Mouse (Mus musculus): ENCODE results near the gene Nrxn3. TPM values are rescaled to one million over a fixed set of nuclear protein-coding genes. Genes with fewer than 3 reads are reported as not detected.

Nrxn3 gene
- 0.30 and 0.31 TPM in 2 replicates for polyA plus RNA-seq (2014; fragmentation: Nextera tagmentation; extraction: Ambion mirVana)

DNA sequence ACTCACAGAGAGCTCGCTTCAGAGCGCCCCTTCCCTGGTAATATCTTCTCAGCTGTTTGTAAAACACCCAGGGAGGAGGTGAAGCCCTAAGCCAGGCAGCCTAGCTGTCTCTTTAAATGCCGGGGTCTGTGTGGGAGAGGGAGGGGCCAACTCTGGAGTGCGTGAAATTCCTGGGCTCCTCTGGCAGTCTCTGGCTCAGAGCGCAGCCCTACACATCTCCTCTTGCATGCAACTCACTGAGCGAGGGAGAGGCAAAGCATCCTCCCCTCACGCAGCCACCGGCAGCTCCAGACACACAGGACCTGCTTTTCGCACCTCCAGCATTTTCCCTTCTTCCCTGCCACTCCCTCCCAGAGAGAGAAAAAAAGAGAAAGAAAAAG is at the start of gene Nrxn3:
Gene Nrxn3 (plus strand): TSS at position 186 of the 380 bp plus-strand sequence.
- Histone ChIP-seq H3K9ac (ENCODE audit: low read length) (no peak within 1 kb of the TSS), H3K36me3 (ENCODE audit: control insufficient read depth, insufficient read depth, low read length) (no peaks in the 10 kb centered on the region), H3K4me2 (ENCODE audit: low read depth, severe bottlenecking) (peak within 1 kb of the TSS; percentile 25), H3K4me3 (ENCODE audit: low read depth, low read length) (no peak within 1 kb of the TSS), H3K9me3 (ENCODE audit: control insufficient read depth, low read length) (no peaks in the 10 kb centered on the region), H3K4me1 (ENCODE audit: control insufficient read depth, insufficient read depth, low read length) (no peaks in the 10 kb centered on the region), H3K27ac (replicated peaks; ENCODE audit: low read depth, low read length) (no peak within 1 kb of the TSS), H3K27me3 (ENCODE audit: control insufficient read depth, insufficient read depth, low read length) (no peaks in the 10 kb centered on the region)
- ATAC-seq (ENCODE audit: insufficient number of reproducible peaks, low FRiP score, low TSS enrichment, low read depth) (peak; percentile 86), DNase-seq (ENCODE audit: low spot score) (peak; percentile 58)
- WGBS: under 1% methylated on average over 9 of the region's 9 CpGs

DNA sequence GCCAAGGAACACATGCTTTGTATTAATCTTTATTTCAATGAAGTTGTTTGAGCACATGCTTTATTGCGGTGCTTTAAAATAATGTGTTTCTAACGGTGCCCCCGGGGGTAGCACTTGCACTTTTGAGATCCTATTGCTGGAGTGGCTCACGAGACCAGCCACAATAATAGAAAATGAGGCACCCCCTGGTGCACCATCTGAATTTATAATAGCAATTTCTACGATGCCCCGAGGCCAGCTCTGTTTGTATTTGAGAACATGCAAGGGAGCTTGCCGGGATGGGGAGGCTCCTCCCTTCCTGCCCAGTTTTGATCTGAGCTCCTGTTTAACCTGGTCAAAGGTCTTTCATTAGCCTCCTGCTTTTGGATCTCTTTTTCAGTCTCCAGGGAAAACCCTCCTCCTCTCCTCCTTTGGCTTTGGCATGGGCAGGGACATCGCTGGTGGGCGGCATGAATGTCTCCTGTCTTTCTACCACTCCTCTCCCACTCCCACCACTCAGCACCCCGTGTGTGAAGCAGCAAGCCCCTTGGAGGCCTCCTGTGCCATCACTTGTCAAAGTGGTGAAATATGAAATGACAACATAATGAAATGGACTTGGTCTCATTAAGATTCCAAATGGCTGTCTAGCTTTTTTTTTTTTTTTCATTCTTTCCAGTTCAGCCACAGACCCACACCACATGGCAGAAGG is 18.4 kb upstream of the Nrxn3 start:
- H3K9me3 ChIP-seq (ENCODE audit: control insufficient read depth, low read length): no peaks in the 10 kb centered on the region
- DNase-seq (ENCODE audit: low spot score) (peak; percentile 23), ATAC-seq (ENCODE audit: insufficient number of reproducible peaks, low FRiP score, low TSS enrichment, low read depth) (no peak)
- H3K36me3 ChIP-seq (ENCODE audit: control insufficient read depth, insufficient read depth, low read length): no peaks in the 10 kb centered on the region
- no peaks in the 10 kb centered on the region for H3K4me1 ChIP-seq (ENCODE audit: control insufficient read depth, insufficient read depth, low read length)
- H3K27me3 ChIP-seq (ENCODE audit: control insufficient read depth, insufficient read depth, low read length): no peaks in the 10 kb centered on the region
- H3K4me2 ChIP-seq (ENCODE audit: low read depth, severe bottlenecking): no peak overlapping the region
- no peak overlapping the region for H3K4me3 ChIP-seq (ENCODE audit: low read depth, low read length)
- no peak overlapping the region for H3K9ac ChIP-seq (ENCODE audit: low read length)
- WGBS: 44% methylated on average over 10 of the region's 10 CpGs
- no peak overlapping the region for H3K27ac ChIP-seq (replicated peaks; ENCODE audit: low read depth, low read length)

DNA sequence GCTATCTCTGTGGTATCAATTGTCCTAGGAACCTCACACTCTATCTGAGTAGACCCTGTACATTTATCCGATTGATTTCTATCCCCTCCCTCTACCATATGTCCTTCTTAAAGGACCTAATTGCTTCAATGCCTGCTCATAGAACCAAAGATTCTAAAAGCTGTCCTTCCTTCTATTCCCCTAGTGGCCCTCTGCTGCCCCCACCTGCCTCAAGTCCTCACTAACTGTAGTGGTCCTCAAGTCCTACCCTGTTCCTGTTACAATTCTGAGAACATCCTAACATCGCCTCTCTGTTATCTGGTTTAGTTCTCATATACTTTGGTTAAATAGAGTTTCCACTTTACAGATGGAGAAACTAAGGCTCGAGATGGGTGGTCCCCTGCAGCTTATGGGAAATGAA is 16.7 kb upstream of the Nrxn3 start:
- ATAC-seq (ENCODE audit: insufficient number of reproducible peaks, low FRiP score, low TSS enrichment, low read depth) (no peak), DNase-seq (ENCODE audit: low spot score) (no peak)
- no peaks in the 10 kb centered on the region for H3K9me3 ChIP-seq (ENCODE audit: control insufficient read depth, low read length)
- no peak overlapping the region for H3K4me3 ChIP-seq (ENCODE audit: low read depth, low read length)
- H3K4me1 ChIP-seq (ENCODE audit: control insufficient read depth, insufficient read depth, low read length): no peaks in the 10 kb centered on the region
- WGBS: 77% methylated on average over 3 of the region's 3 CpGs
- no peaks in the 10 kb centered on the region for H3K36me3 ChIP-seq (ENCODE audit: control insufficient read depth, insufficient read depth, low read length)
- no peak overlapping the region for H3K27ac ChIP-seq (replicated peaks; ENCODE audit: low read depth, low read length)
- no peaks in the 10 kb centered on the region for H3K27me3 ChIP-seq (ENCODE audit: control insufficient read depth, insufficient read depth, low read length)
- H3K9ac ChIP-seq (ENCODE audit: low read length): no peak overlapping the region
- H3K4me2 ChIP-seq (ENCODE audit: low read depth, severe bottlenecking): no peak overlapping the region

DNA sequence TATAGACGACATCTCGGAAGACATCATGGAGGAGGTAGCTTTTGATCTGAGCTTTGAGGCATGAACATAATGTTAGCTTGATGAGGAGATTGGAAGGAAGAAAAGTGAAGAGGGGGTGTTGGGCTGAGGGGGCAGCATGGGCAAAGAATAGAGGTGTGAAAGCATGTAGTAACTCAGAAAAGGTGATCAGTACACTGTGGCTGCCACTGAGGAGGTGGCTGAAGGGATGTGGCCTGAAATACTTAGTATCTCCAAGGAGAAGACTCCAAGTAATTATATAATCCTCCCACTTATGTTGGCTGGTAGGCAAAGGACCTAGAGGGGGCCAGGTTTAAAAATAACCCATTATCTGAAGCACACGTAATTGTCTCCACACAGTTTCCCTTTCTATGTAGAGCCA is 14.9 kb upstream of the Nrxn3 start:
- Histone ChIP-seq H3K4me1 (ENCODE audit: control insufficient read depth, insufficient read depth, low read length) (no peaks in the 10 kb centered on the region), H3K4me2 (ENCODE audit: low read depth, severe bottlenecking) (no peak overlapping the region), H3K36me3 (ENCODE audit: control insufficient read depth, insufficient read depth, low read length) (no peaks in the 10 kb centered on the region), H3K27me3 (ENCODE audit: control insufficient read depth, insufficient read depth, low read length) (no peaks in the 10 kb centered on the region), H3K27ac (replicated peaks; ENCODE audit: low read depth, low read length) (no peak overlapping the region), H3K9ac (ENCODE audit: low read length) (no peak overlapping the region), H3K4me3 (ENCODE audit: low read depth, low read length) (no peak overlapping the region), H3K9me3 (ENCODE audit: control insufficient read depth, low read length) (no peaks in the 10 kb centered on the region)
- ATAC-seq (ENCODE audit: insufficient number of reproducible peaks, low FRiP score, low TSS enrichment, low read depth): no peak
- DNase-seq (ENCODE audit: low spot score): no peak
- WGBS: 87% methylated on average over 3 of the region's 3 CpGs

DNA sequence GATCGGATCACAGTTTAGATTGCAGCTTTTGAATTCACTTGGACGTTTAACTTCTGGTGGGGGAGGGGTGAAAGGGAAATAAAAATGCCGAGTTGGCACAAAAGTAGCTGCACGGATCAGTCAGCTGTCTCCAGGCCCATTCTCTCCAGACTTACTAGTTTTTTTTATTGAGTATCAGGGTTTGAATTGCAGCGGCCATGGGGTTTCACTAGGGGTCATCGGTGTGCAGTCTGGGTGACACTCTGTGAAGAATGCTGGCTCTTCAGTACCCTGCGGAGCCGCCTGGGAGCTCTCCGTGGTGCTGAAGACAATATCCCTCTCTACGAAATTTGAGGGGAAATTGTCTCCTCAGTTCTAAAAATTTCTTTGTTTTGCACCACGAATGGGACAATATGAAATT is 13.5 kb upstream of the Nrxn3 start:
- H3K9me3 ChIP-seq (ENCODE audit: control insufficient read depth, low read length): no peaks in the 10 kb centered on the region
- H3K4me2 ChIP-seq (ENCODE audit: low read depth, severe bottlenecking): no peak overlapping the region
- H3K4me1 ChIP-seq (ENCODE audit: control insufficient read depth, insufficient read depth, low read length): no peaks in the 10 kb centered on the region
- DNase-seq (ENCODE audit: low spot score) (peak; percentile 88), ATAC-seq (ENCODE audit: insufficient number of reproducible peaks, low FRiP score, low TSS enrichment, low read depth) (peak; percentile 75; the same call in 1 of the 2 replicates)
- no peaks in the 10 kb centered on the region for H3K36me3 ChIP-seq (ENCODE audit: control insufficient read depth, insufficient read depth, low read length)
- H3K4me3 ChIP-seq (ENCODE audit: low read depth, low read length): no peak overlapping the region
- no peaks in the 10 kb centered on the region for H3K27me3 ChIP-seq (ENCODE audit: control insufficient read depth, insufficient read depth, low read length)
- no peak overlapping the region for H3K27ac ChIP-seq (replicated peaks; ENCODE audit: low read depth, low read length)
- WGBS: 12% methylated on average over 11 of the region's 11 CpGs
- H3K9ac ChIP-seq (ENCODE audit: low read length): no peak overlapping the region

DNA sequence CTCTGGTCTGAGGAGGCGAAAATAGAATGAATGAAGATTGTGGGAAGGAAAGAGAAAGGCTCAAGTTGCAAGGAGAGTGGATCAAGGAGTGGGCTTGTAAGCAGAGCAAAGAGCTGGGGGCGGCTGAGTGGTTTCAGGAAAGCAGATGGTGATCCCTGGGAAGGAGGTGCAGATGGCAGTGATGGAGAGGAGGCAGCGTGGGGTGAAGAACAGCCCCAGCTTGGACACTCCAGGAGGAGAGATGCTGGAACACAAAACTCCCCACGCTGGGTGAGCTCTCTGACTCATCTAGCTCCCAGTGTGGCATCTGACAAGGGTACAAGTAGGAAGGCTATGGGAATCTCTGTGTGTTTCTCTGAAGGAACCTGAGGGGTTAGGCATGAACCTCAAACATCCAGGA is 9.2 kb upstream of the Nrxn3 start:
- Histone ChIP-seq H3K36me3 (ENCODE audit: control insufficient read depth, insufficient read depth, low read length) (no peaks in the 10 kb centered on the region), H3K4me2 (ENCODE audit: low read depth, severe bottlenecking) (no peak overlapping the region), H3K4me1 (ENCODE audit: control insufficient read depth, insufficient read depth, low read length) (no peaks in the 10 kb centered on the region), H3K27ac (replicated peaks; ENCODE audit: low read depth, low read length) (no peak overlapping the region), H3K9ac (ENCODE audit: low read length) (no peak overlapping the region), H3K9me3 (ENCODE audit: control insufficient read depth, low read length) (no peaks in the 10 kb centered on the region), H3K27me3 (ENCODE audit: control insufficient read depth, insufficient read depth, low read length) (no peaks in the 10 kb centered on the region), H3K4me3 (ENCODE audit: low read depth, low read length) (no peak overlapping the region)
- ATAC-seq (ENCODE audit: insufficient number of reproducible peaks, low FRiP score, low TSS enrichment, low read depth) (no peak), DNase-seq (ENCODE audit: low spot score) (no peak)
- 58% methylated on average over 4 of the region's 4 CpGs for WGBS

DNA sequence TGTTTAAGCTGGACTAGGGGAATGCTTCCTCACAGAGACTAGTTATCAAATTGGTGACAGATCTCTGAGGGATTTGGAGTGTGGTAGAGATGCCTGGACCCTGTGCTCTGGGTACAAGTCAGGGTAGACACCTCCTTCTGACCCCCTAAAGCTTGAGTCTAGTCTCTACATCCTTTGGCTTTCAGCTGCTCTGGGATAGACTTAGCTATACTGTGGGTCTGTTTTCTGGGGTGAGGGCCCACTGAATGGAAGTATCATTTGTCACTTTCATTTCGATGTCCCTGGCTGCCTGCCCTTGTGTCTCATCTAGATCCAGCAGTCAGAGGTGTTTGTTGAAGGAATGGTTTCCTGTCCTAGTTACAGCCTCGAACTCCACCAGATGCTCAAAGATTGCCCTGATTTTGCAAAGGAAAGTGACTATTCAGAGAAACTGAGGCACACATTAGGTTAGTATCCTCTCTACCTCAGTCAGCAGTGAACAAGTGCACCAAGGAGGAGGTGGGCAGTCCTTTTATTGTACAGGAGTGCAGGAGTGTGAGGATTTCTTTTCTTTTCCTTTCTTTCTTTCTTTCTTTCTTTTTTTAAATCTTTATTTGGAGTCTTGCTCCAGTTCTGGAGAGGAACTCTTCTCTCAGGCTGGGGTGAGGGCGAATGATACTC is 515 bp upstream of the Nrxn3 start:
- ATAC-seq (ENCODE audit: insufficient number of reproducible peaks, low FRiP score, low TSS enrichment, low read depth) (0 out of 2 replicates have a peak, but pooled peaks have one; percentile 13), DNase-seq (ENCODE audit: low spot score) (no peak)
- WGBS: 31% methylated on average over 3 of the region's 3 CpGs
- Histone ChIP-seq H3K4me1 (ENCODE audit: control insufficient read depth, insufficient read depth, low read length) (no peaks in the 10 kb centered on the region), H3K4me3 (ENCODE audit: low read depth, low read length) (no peak overlapping the region), H3K9me3 (ENCODE audit: control insufficient read depth, low read length) (no peaks in the 10 kb centered on the region), H3K9ac (ENCODE audit: low read length) (no peak overlapping the region), H3K27me3 (ENCODE audit: control insufficient read depth, insufficient read depth, low read length) (no peaks in the 10 kb centered on the region), H3K27ac (replicated peaks; ENCODE audit: low read depth, low read length) (no peak overlapping the region), H3K36me3 (ENCODE audit: control insufficient read depth, insufficient read depth, low read length) (no peaks in the 10 kb centered on the region), H3K4me2 (ENCODE audit: low read depth, severe bottlenecking) (no peak overlapping the region; the same call in 1 of the 2 replicates)

DNA sequence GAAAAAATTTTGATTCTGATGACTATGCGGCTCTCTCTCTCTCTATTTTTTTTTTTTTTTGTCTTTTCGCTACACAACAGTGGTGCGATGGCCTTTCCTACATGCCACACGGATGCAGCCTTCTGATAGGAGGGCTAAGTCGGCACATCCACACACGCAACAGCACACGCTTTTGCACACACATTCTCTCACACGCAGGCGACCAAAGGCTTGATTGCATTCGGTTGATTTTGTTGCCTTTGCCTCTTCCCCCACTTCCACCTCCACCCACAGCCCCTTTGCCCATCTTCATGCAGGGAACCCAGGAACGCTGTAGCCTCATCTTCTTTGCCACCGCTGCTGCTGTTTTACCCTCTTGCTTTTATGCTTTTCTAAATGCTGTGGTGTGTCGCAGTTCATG is 3.6 kb downstream of the Nrxn3 start:
- no peak overlapping the region for H3K4me2 ChIP-seq (ENCODE audit: low read depth, severe bottlenecking)
- ATAC-seq (ENCODE audit: insufficient number of reproducible peaks, low FRiP score, low TSS enrichment, low read depth) (no peak), DNase-seq (ENCODE audit: low spot score) (no peak)
- H3K4me1 ChIP-seq (ENCODE audit: control insufficient read depth, insufficient read depth, low read length): no peaks in the 10 kb centered on the region
- WGBS: 93% methylated on average over 13 of the region's 13 CpGs
- H3K36me3 ChIP-seq (ENCODE audit: control insufficient read depth, insufficient read depth, low read length): no peaks in the 10 kb centered on the region
- H3K9ac ChIP-seq (ENCODE audit: low read length): no peak overlapping the region
- H3K27me3 ChIP-seq (ENCODE audit: control insufficient read depth, insufficient read depth, low read length): no peaks in the 10 kb centered on the region
- no peaks in the 10 kb centered on the region for H3K9me3 ChIP-seq (ENCODE audit: control insufficient read depth, low read length)
- H3K4me3 ChIP-seq (ENCODE audit: low read depth, low read length): no peak overlapping the region
- H3K27ac ChIP-seq (replicated peaks; ENCODE audit: low read depth, low read length): no peak overlapping the region
